10 mouse cellular contexts compared by ENCODE assay signal in genomic region chr5:25030276-25030681, GRCm38 (mm10).
A peak's percentile ranks its signal among the peaks of the same experiment; 100 is the strongest.
DNase-seq lines count a peak whose midpoint lies in the region; ATAC-seq and TF ChIP-seq lines count a peak whose summit lies in the region.
"Had no signal": no experiment of that assay in that cellular context is flagged by ENCODE, and none has a peak within 500 bp of the region (broad histone marks: within the 10 kb centered on the region; RNA-seq: fewer than 3 reads in every experiment).

No protein-coding gene starts in this region.

- intact Hi-C loops in heart, postnatal 25 days (cut with DNase I), result no loop called here

- peak overlapping the region; percentile 52; the same call in 1 of the 2 replicates for H3K27ac ChIP-seq in lung, postnatal 0 days (ENCODE audit: low read length)
- H3K27ac ChIP-seq: limb, embryonic 12.5 days; neural tube, embryonic 12.5 days had no signal

- peak; percentile 67 to 76 for DNase-seq in adrenal gland, adult (ENCODE audit: inconsistent age in 2 of 2, low spot score in 1 of 2)
- DNase-seq in adrenal gland, postnatal 4 days (ENCODE audit: low spot score in 2 of 2), result no peak
- peak; percentile 35 for DNase-seq in heart, postnatal 25 days (ENCODE audit: low spot score)
- peak; percentile 87 for DNase-seq in lung, postnatal 0 days (ENCODE audit: low spot score)
- DNase-seq in thymus, postnatal 14 days, result no peak
- DNase-seq in kidney, adult 11 months, result no peak
- no peak for DNase-seq in T-cell, adult 2 months (ENCODE audit: low spot score)

- H3K4me3 ChIP-seq in lung, postnatal 0 days (ENCODE audit: low read depth, low read length), result no peak overlapping the region
- H3K4me3 ChIP-seq: limb, embryonic 12.5 days; neural tube, embryonic 12.5 days had no signal

- ATAC-seq in common myeloid progenitor, adult 5-6 weeks (replicated peaks; ENCODE audit: low read depth, poor library complexity, severe bottlenecking), result peak; percentile 79
- ATAC-seq in lung, postnatal 0 days, result peak; percentile 88

- H3K27me3 ChIP-seq in lung, postnatal 0 days (replicated peaks; ENCODE audit: insufficient read depth, low read length), result no peaks in the 10 kb centered on the region
- H3K27me3 ChIP-seq: limb, embryonic 12.5 days; neural tube, embryonic 12.5 days had no signal

- H3K4me1 ChIP-seq in lung, postnatal 0 days (ENCODE audit: insufficient read depth, low read depth, low read length), result peaks cover 8% of the 10 kb centered on the region; the same call in 1 of the 2 replicates
- H3K4me1 ChIP-seq: limb, embryonic 12.5 days; neural tube, embryonic 12.5 days had no signal

- no peaks in the 10 kb centered on the region for H3K9me3 ChIP-seq in lung, postnatal 0 days (ENCODE audit: low read length)
- H3K9me3 ChIP-seq: limb, embryonic 12.5 days; neural tube, embryonic 12.5 days had no signal

- TF ChIP-seq CTCF in lung, postnatal 0 days (IDR thresholded peaks at IDR 0.05), result no peak

- WGBS in lung, postnatal 0 days, result 11% methylated on average over 3 of the region's 3 CpGs

- H3K9ac ChIP-seq in lung, postnatal 0 days (replicated peaks; ENCODE audit: low read depth), result no peak overlapping the region
- H3K9ac ChIP-seq: limb, embryonic 12.5 days; neural tube, embryonic 12.5 days had no signal

- H3K4me2 ChIP-seq in lung, postnatal 0 days (replicated peaks; ENCODE audit: low read depth, low read length), result no peak overlapping the region
- H3K4me2 ChIP-seq: limb, embryonic 12.5 days; neural tube, embryonic 12.5 days had no signal

- no peaks in the 10 kb centered on the region for H3K36me3 ChIP-seq in lung, postnatal 0 days (ENCODE audit: insufficient read depth, low read length)
- H3K36me3 ChIP-seq: limb, embryonic 12.5 days; neural tube, embryonic 12.5 days had no signal

- peak; percentile 77 for TF ChIP-seq EP300 in lung, postnatal 0 days (IDR thresholded peaks at IDR 0.05)

Comparison
In these comparisons a context has a peak if more than half of its experiments do, and no peak if none do; other contexts are left out.
1. DNase-seq: peak in adrenal gland, adult (2 of 2), heart, postnatal 25 days (single experiment) and lung, postnatal 0 days (single experiment); none in adrenal gland, postnatal 4 days (0 of 2), thymus, postnatal 14 days (single experiment), kidney, adult 11 months (single experiment) and T-cell, adult 2 months (single experiment).